10 mouse cellular contexts compared by ENCODE assay signal in genomic region chr16:78321559-78321958, GRCm38 (mm10). TPM values are rescaled to one million over a fixed set of nuclear protein-coding genes. Genes with fewer than 3 reads are reported as not detected.
A peak's percentile ranks its signal among the peaks of the same experiment; 100 is the strongest.
DNase-seq lines count a peak whose midpoint lies in the region; ATAC-seq lines count a peak whose summit lies in the region.
"Had no signal": no experiment of that assay in that cellular context is flagged by ENCODE, and none has a peak within 500 bp of the region (broad histone marks: within the 10 kb centered on the region; RNA-seq: fewer than 3 reads in every experiment).

No protein-coding gene starts in this region.

- no peaks in the 10 kb centered on the region for H3K9me3 ChIP-seq in kidney, embryonic 15.5 days (replicated peaks)
- no peaks in the 10 kb centered on the region for H3K9me3 ChIP-seq in forebrain, embryonic 15.5 days
- H3K9me3 ChIP-seq in midbrain, embryonic 14.5 days (ENCODE audit: control insufficient read depth, low read length), result no peaks in the 10 kb centered on the region

- ATAC-seq in kidney, embryonic 15.5 days (replicated peaks; ENCODE audit: low FRiP score), result peak; percentile 55; the same call in 1 of the 2 replicates
- no peak; the same call in 1 of the 2 replicates for ATAC-seq in forebrain, embryonic 15.5 days (replicated peaks)
- 0 out of 2 replicates have a peak, but pooled peaks have one; percentile 48 for ATAC-seq in midbrain, embryonic 14.5 days (ENCODE audit: low FRiP score, low TSS enrichment)
- ATAC-seq: lung, postnatal 0 days had no signal

- WGBS in kidney, embryonic 15.5 days, result 20% methylated on average over 7 of the region's 7 CpGs
- WGBS in forebrain, embryonic 15.5 days, result 6% methylated on average over 7 of the region's 7 CpGs
- 2% methylated on average over 7 of the region's 7 CpGs for WGBS in midbrain, embryonic 14.5 days

- 0 out of 2 replicates have a peak, but pooled peaks cover 13% of the 10 kb centered on the region for H3K4me1 ChIP-seq in kidney, embryonic 15.5 days
- H3K4me1 ChIP-seq in forebrain, embryonic 15.5 days, result peaks cover 20% of the 10 kb centered on the region
- H3K4me1 ChIP-seq in midbrain, embryonic 14.5 days (ENCODE audit: control insufficient read depth, insufficient read depth, low read length), result peaks cover 22% of the 10 kb centered on the region

- H3K27me3 ChIP-seq in kidney, embryonic 15.5 days, result no peaks in the 10 kb centered on the region
- H3K27me3 ChIP-seq in forebrain, embryonic 15.5 days, result no peaks in the 10 kb centered on the region
- H3K27me3 ChIP-seq in midbrain, embryonic 14.5 days (ENCODE audit: control insufficient read depth, insufficient read depth, low read length), result no peaks in the 10 kb centered on the region

- no peak overlapping the region for H3K27ac ChIP-seq in kidney, embryonic 15.5 days
- peak overlapping the region; percentile 47; the same call in 1 of the 2 replicates for H3K27ac ChIP-seq in forebrain, embryonic 15.5 days (replicated peaks)
- 0 out of 2 replicates have a peak overlapping the region, but pooled peaks have one; percentile 33 for H3K27ac ChIP-seq in midbrain, embryonic 14.5 days (replicated peaks; ENCODE audit: low read depth, low read length)

- no peak overlapping the region for H3K4me2 ChIP-seq in kidney, embryonic 15.5 days
- 0 out of 2 replicates have a peak overlapping the region, but pooled peaks have one; percentile 9 for H3K4me2 ChIP-seq in forebrain, embryonic 15.5 days (replicated peaks)
- H3K4me2 ChIP-seq in midbrain, embryonic 14.5 days (ENCODE audit: low read length), result peak overlapping the region; percentile 12

- H3K4me3 ChIP-seq in kidney, embryonic 15.5 days (replicated peaks), result no peak overlapping the region
- no peak overlapping the region for H3K4me3 ChIP-seq in forebrain, embryonic 15.5 days
- no peak overlapping the region for H3K4me3 ChIP-seq in midbrain, embryonic 14.5 days (replicated peaks; ENCODE audit: low read depth, low read length)

- no peak overlapping the region for H3K9ac ChIP-seq in kidney, embryonic 15.5 days
- H3K9ac ChIP-seq in forebrain, embryonic 15.5 days (replicated peaks), result no peak overlapping the region
- H3K9ac ChIP-seq in midbrain, embryonic 14.5 days (replicated peaks; ENCODE audit: low read length), result no peak overlapping the region

- H3K36me3 ChIP-seq in kidney, embryonic 15.5 days, result peaks cover 13% of the 10 kb centered on the region
- peaks cover 8% of the 10 kb centered on the region; the same call in 1 of the 2 replicates for H3K36me3 ChIP-seq in forebrain, embryonic 15.5 days
- peaks cover 14% of the 10 kb centered on the region for H3K36me3 ChIP-seq in midbrain, embryonic 14.5 days (ENCODE audit: control insufficient read depth, insufficient read depth, low read length)

- DNase-seq in kidney, postnatal 36 days, result no peak
- DNase-seq in embryo, embryonic 11 days, result peak; percentile 41
- DNase-seq in midbrain, embryonic 14.5 days, result peak; percentile 32
- DNase-seq in gastrocnemius, adult 8-10 months (ENCODE audit: low spot score in 2 of 2), result no peak
- DNase-seq in MN1 (ENCODE audit: low spot score), result no peak
- DNase-seq: gastrocnemius, postnatal 10 days; thymus, postnatal 36 days had no signal

RNA-seq across cellular contexts. Expression of gene Cxadr, which starts 20.3 kb away (rescaled TPM):
- 32.0 and 37.6 TPM in 2 replicates for polyA plus RNA-seq in kidney, embryonic 15.5 days (2015; fragmentation: Nextera tagmentation; extraction: Ambion mirVana)
- polyA plus RNA-seq in forebrain, embryonic 15.5 days (2015; fragmentation: Nextera tagmentation; extraction: Ambion mirVana), result 139 and 147 TPM in 2 replicates
- 124 and 133 TPM in 2 replicates for polyA plus RNA-seq in midbrain, embryonic 14.5 days (2014; fragmentation: Nextera tagmentation; extraction: Ambion mirVana)
- total RNA-seq in gastrocnemius, adult 8-10 months (2022), result 1 to 10 TPM in 1 of 4 experiments, under 1 TPM in 3; 0.34 to 1.0 (median 0.53) TPM

RNA-seq across cellular contexts. Expression of gene Btg3, which starts 55.4 kb away (rescaled TPM):
- polyA plus RNA-seq in kidney, embryonic 15.5 days (2015; fragmentation: Nextera tagmentation; extraction: Ambion mirVana), result 52.0 and 56.8 TPM in 2 replicates
- polyA plus RNA-seq in forebrain, embryonic 15.5 days (2015; fragmentation: Nextera tagmentation; extraction: Ambion mirVana), result 25.5 and 27.6 TPM in 2 replicates
- 17.1 and 22.9 TPM in 2 replicates for polyA plus RNA-seq in midbrain, embryonic 14.5 days (2014; fragmentation: Nextera tagmentation; extraction: Ambion mirVana)
- 1 to 10 TPM in 3 of 4 experiments, under 1 TPM in 1; 0.99 to 2.6 (median 1.7) TPM for total RNA-seq in gastrocnemius, adult 8-10 months (2022)

Comparison
In these comparisons a context has a peak if more than half of its experiments do, and no peak if none do; other contexts are left out.
1. DNase-seq: peak in embryo, embryonic 11 days (single experiment) and midbrain, embryonic 14.5 days (single experiment); none in kidney, postnatal 36 days (0 of 2), gastrocnemius, adult 8-10 months (0 of 2) and MN1 (single experiment).